Mouse (Mus musculus) CH12.LX (cell line): Measurements from ENCODE around the gene Gpr37.

ENCODE experiments used
- CHD2 ChIP-seq: IDR thresholded peaks from 2 replicates; pipeline ENCODE4 v1.6.1; 2011; ENCODE audit warnings: low read length, improper control_type of control experiment
- CTCF ChIP-seq, 2 experiments: IDR thresholded peaks in 1 of 2; conservative IDR thresholded peaks in 1 of 2; 2 replicates each; pipeline ENCODE4 v1.5.1; 2011 to 2012; ENCODE audit warnings: low read depth in 2 of 2, low read length in 2 of 2, improper control_type of control experiment in 1 of 2, inconsistent platforms in 1 of 2, mild to moderate bottlenecking in 1 of 2, moderate library complexity in 1 of 2
- ELF1 ChIP-seq: IDR thresholded peaks from 2 replicates; pipeline ENCODE4 v1.6.1; 2014; ENCODE audit warnings: low read depth, mild to moderate bottlenecking, inconsistent platforms, low read length, improper control_type of control experiment
- EP300 ChIP-seq: IDR thresholded peaks from 2 replicates; pipeline ENCODE4 v1.6.1; 2011; ENCODE audit warnings: low read length, improper control_type of control experiment
- ETS1 ChIP-seq: conservative IDR thresholded peaks from 2 replicates; pipeline ENCODE4 v1.6.1; 2012; ENCODE audit warnings: low read depth, mild to moderate bottlenecking, inconsistent platforms, low read length, improper control_type of control experiment, moderate library complexity
- GABPA ChIP-seq: IDR thresholded peaks from 2 replicates; pipeline ENCODE4 v1.6.1; 2012; ENCODE audit warnings: low read depth, low read length, improper control_type of control experiment, inconsistent platforms; ENCODE audit not compliant: insufficient replicate concordance
- MAZ ChIP-seq: IDR thresholded peaks from 2 replicates; pipeline ENCODE4 v1.6.1; 2012; ENCODE audit warnings: low read depth, mild to moderate bottlenecking, inconsistent platforms, low read length, improper control_type of control experiment, moderate library complexity
- POLR2A ChIP-seq: IDR thresholded peaks from 2 replicates; pipeline ENCODE4 v1.6.1; 2011; ENCODE audit warnings: low read depth, mild to moderate bottlenecking, improper control_type of control experiment, low read length
- RCOR1 ChIP-seq: conservative IDR thresholded peaks from 2 replicates; pipeline ENCODE4 v1.6.1; 2012; ENCODE audit warnings: low read depth, mild to moderate bottlenecking, inconsistent platforms, low read length, improper control_type of control experiment
- SMC3 ChIP-seq: IDR thresholded peaks from 2 replicates; pipeline ENCODE4 v1.6.1; 2011; ENCODE audit warnings: low read depth, low read length, improper control_type of control experiment
- TBP ChIP-seq: conservative IDR thresholded peaks from 2 replicates; pipeline ENCODE4 v1.6.1; 2011; ENCODE audit warnings: low read depth, low read length, improper control_type of control experiment
- TCF12 ChIP-seq: IDR thresholded peaks from 2 replicates; pipeline ENCODE4 v1.6.1; 2014; ENCODE audit warnings: low read depth, mild to moderate bottlenecking, inconsistent platforms, low read length, improper control_type of control experiment
- USF2 ChIP-seq: conservative IDR thresholded peaks from 2 replicates; pipeline ENCODE4 v1.6.1; 2011; ENCODE audit warnings: low read depth, low read length, improper control_type of control experiment

DNA sequence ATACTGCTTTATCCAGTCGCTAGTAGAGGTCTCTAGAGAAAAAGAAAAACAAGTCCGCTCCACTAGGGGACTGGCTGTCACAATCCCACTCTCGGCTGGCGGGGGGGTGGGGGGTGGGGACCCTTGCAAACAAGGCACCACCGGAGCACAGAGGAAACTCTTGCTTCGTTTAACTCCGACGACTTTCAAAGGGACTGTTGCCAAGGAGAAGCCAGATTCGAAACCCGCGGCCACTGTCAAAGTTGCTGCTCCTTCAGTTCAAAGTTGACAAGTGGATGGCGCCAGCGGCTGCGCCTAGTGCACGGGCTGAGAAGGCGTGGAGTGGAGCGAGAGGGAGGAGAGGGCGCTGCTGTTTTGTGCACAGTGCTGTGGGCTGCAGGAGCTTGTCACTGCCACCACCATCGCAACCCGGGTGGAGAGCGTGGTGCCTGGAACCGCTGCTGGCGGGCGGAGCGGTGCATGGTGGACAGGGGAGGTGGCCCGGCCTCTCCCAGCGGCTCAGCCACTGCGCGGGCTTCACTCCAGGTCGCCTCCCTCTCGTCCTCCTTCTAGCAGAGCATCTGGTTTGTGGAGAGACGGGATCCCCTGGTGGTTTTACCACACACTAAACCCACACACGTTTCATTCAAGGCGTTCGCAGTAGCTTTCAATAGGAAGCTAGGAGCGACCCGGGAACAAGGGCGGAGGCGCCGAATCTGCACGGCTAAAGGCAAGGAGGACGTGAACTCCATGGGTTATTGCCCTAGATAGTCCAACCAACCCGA is 827 bp downstream of the Gpr37 start:
- TF ChIP-seq GABPA (no peak), CTCF (conservative IDR thresholded peaks at IDR 0.05 in 1 of 2, IDR thresholded peaks at IDR 0.05 in 1 of 2; ENCODE audit: low read depth in 2 of 2, low read length in 2 of 2) (no peak), USF2 (no peak), CHD2 (no peak), POLR2A (no peak), ETS1 (no peak), EP300 (no peak), RCOR1 (no peak), MAZ (no peak), TBP (no peak), SMC3 (no peak), ELF1 (no peak), TCF12 (no peak)
